8 mouse cellular contexts compared by ENCODE assay signal in genomic region chr4:140702611-140703327, GRCm38 (mm10). TPM values are rescaled to one million over a fixed set of nuclear protein-coding genes. Genes with fewer than 3 reads are reported as not detected.
A peak's percentile ranks its signal among the peaks of the same experiment; 100 is the strongest.
DNase-seq lines count a peak whose midpoint lies in the region; ATAC-seq and TF ChIP-seq lines count a peak whose summit lies in the region.

No protein-coding gene starts in this region.

- in situ Hi-C loops in Patski (cut with MboI; ENCODE audit: low pct_unique_long_range_greater_than_20kb): no loop called here

- CTCF ChIA-PET in Patski (lab: Charles Lee): interaction anchor here (3.7 kb wide), 1 partner anchor 10 kb away, joined by 13 read pairs; no protein-coding TSS in a partner anchor

- H3K9me3 ChIP-seq in hindbrain, embryonic 12.5 days (replicated peaks): no peaks in the 10 kb centered on the region

- peaks cover 26% of the 10 kb centered on the region for H3K36me3 ChIP-seq in hindbrain, embryonic 12.5 days

- POLR2A ChIA-PET in Patski (lab: Charles Lee): interaction anchor here (0.5 to 1.2 kb wide), 3 partner anchors 14 to 1166 kb away, joined by 3 to 4 read pairs (median 3); no protein-coding TSS in a partner anchor

- TF ChIP-seq CTCF in Patski (IDR thresholded peaks at IDR 0.05): no peak

- H3K9ac ChIP-seq in hindbrain, embryonic 12.5 days: peak overlapping the region; percentile 96

- peak overlapping the region; percentile 98 for H3K27ac ChIP-seq in hindbrain, embryonic 12.5 days

- H3K4me2 ChIP-seq in hindbrain, embryonic 12.5 days (replicated peaks): peak overlapping the region; percentile 60

- no peaks in the 10 kb centered on the region for H3K27me3 ChIP-seq in Patski
- peaks cover 28% of the 10 kb centered on the region for H3K27me3 ChIP-seq in hindbrain, embryonic 12.5 days

- DNase-seq in Patski (ENCODE audit: low read depth, low spot score): no peak
- DNase-seq in cerebellum, adult 9-11 months: peak; percentile 83
- peak; percentile 64 to 81 for DNase-seq in frontal cortex, postnatal 10 days (ENCODE audit: low spot score in 2 of 2)
- peak; percentile 65 for DNase-seq in left cerebral cortex, adult 11 months (ENCODE audit: low spot score)
- peak; percentile 88 to 93 for DNase-seq in lung, postnatal 4 days
- DNase-seq in right cerebral cortex, adult 18-20 months: peak; percentile 85
- peak; percentile 84 for DNase-seq in urinary bladder, postnatal 14 days (ENCODE audit: low spot score)

- 1% methylated on average over 32 of the region's 68 CpGs for WGBS in hindbrain, embryonic 12.5 days

- peak overlapping the region; percentile 82 for H3K4me3 ChIP-seq in hindbrain, embryonic 12.5 days

- peaks cover 43% of the 10 kb centered on the region for H3K4me1 ChIP-seq in hindbrain, embryonic 12.5 days

- ATAC-seq in Patski: peak; percentile 51
- ATAC-seq in hindbrain, embryonic 12.5 days (ENCODE audit: low FRiP score): peak; percentile 84

RNA-seq across cellular contexts. Expression of gene Rcc2, which starts 2.4 kb away (rescaled TPM):
- 84.8 TPM for polyA plus RNA-seq in Patski (2021)
- polyA plus RNA-seq in hindbrain, embryonic 12.5 days (2016; fragmentation: Nextera tagmentation; extraction: Ambion mirVana): 94.4 and 97.8 TPM in 2 replicates

RNA-seq across cellular contexts. Expression of gene Arhgef10l, which starts 37.0 kb away (rescaled TPM):
- polyA plus RNA-seq in Patski (2021): 34.1 TPM
- 31.2 and 31.7 TPM in 2 replicates for polyA plus RNA-seq in hindbrain, embryonic 12.5 days (2016; fragmentation: Nextera tagmentation; extraction: Ambion mirVana)

RNA-seq across cellular contexts. Expression of gene Padi6, which starts 39.7 kb away (rescaled TPM):
- polyA plus RNA-seq in Patski (2021): not detected
- 0.09 TPM in 1 of 2 replicates, not detected in the other for polyA plus RNA-seq in hindbrain, embryonic 12.5 days (2016; fragmentation: Nextera tagmentation; extraction: Ambion mirVana)
